Comparison of ENCODE assay signal across 8 mouse cellular contexts in the genomic region with DNA sequence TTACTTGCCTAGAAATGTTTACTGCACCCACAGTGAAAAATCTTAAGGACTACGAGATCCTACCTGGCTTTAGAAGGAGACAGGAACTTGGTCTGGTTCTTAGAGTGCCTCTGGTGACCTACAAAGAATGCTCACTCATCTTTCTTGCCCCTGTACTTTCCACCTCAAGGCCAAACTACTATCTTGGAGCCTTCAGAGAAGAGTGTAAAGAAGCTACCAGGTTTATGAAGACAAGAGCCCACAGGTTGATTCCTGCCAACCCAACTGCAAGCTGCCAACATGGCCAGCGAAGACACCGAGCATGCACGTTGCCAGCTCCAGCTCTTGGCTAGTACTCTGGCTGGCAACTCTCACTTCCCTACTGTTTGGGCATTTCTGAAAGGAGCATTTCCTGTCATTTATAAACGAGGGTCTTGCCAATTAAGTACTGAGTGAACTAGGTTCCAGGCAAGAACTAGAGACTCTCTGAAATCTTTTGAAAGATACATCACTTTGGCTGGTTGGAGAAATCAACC. TPM values are rescaled to one million over a fixed set of nuclear protein-coding genes. Genes with fewer than 3 reads are reported as not detected.
DNase-seq lines count a peak whose midpoint lies in the region; TF ChIP-seq lines count a peak whose summit lies in the region.

No protein-coding gene starts in this region.

- TF ChIP-seq CTCF in left cerebral cortex, adult 2 months (IDR thresholded peaks at IDR 0.05) = no peak

- H3K27ac ChIP-seq in left cerebral cortex, adult 2 months = peak overlapping the region; percentile 34; the same call in 1 of the 2 replicates

- no peak overlapping the region for H3K4me3 ChIP-seq in left cerebral cortex, adult 2 months

- intact Hi-C loops in left cerebral cortex, adult 2 months (cut with DNase I) = no loop called here
- intact Hi-C loops in left cerebral cortex, postnatal 14 days (cut with DNase I) = no loop called here

- DNase-seq in adrenal gland, adult 2 months = peak; percentile 23
- no peak for DNase-seq in adrenal gland, adult 8-10 months
- DNase-seq in left cerebral cortex, adult 2 months (ENCODE audit: extremely low spot score in 1 of 2, low spot score in 2 of 2) = no peak
- DNase-seq in left cerebral cortex, postnatal 14 days (ENCODE audit: low spot score in 2 of 2) = no peak
- DNase-seq in gastrocnemius, postnatal 25 days = peak; percentile 34
- peak; percentile 25 for DNase-seq in lung, postnatal 10 days
- DNase-seq in retina, postnatal 1 day = no peak
- no peak for DNase-seq in testis, postnatal 10 days (ENCODE audit: low spot score)

RNA-seq across cellular contexts. Expression of a gene that starts 24.1 kb away (rescaled TPM):
- 10 to 100 TPM; 35.4 to 42.3 TPM for total RNA-seq in adrenal gland, adult 2 months (2021)
- 30.6 and 55.1 TPM in 2 replicates for polyA plus RNA-seq in adrenal gland, adult 2 months (2012; rRNA removed)
- 10 to 100 TPM; 34.6 to 53.2 (median 41.2) TPM for total RNA-seq in adrenal gland, adult 8-10 months (2022)
- total RNA-seq in left cerebral cortex, adult 2 months (2021) = 10 to 100 TPM; 25.9 to 30.6 TPM
- 10 to 100 TPM; 25.8 to 26.9 TPM for total RNA-seq in left cerebral cortex, postnatal 14 days (2021)
- total RNA-seq in gastrocnemius, postnatal 25 days (2021) = 10 to 100 TPM; 41.5 to 44.0 TPM

Comparison
In these comparisons a context has a peak if more than half of its experiments do, and no peak if none do; other contexts are left out.
1. DNase-seq: peak in adrenal gland, adult 2 months (single experiment), gastrocnemius, postnatal 25 days (single experiment) and lung, postnatal 10 days (single experiment); none in adrenal gland, adult 8-10 months (single experiment), left cerebral cortex, adult 2 months (0 of 2), left cerebral cortex, postnatal 14 days (0 of 2), retina, postnatal 1 day (single experiment) and testis, postnatal 10 days (single experiment).